Mouse (Mus musculus) adrenal gland, adult 18-20 months (tissue): ENCODE data around the gene Cygb. TPM values are rescaled to one million over a fixed set of nuclear protein-coding genes. Genes with fewer than 3 reads are reported as not detected.

Experiments
- DNase-seq, 2 experiments: peaks; one replicate each; pipeline ENCODE4 v3.0.0; 2021 to 2022; ENCODE audit warnings: low spot score in 2 of 2
- total RNA-seq, 2 experiments: library from RNA; stranded (reverse); gene quantifications; 1 replicate in 1 of 2; 2 replicates in 1 of 2; pipeline ENCODE4 v1.2.3; 2021

Gene Cygb
- total RNA-seq, 2 experiments from 2014 or later = 26.0 to 42.7 TPM

GRCm38 (mm10) chr11:116643579-116644224 lies 10.4 kb downstream of the Cygb start:
- DNase-seq = no peak

- DNase-seq = peak; percentile 93
Observed at GRCm38 (mm10) chr11:116642681-116643578, 11.2 kb downstream of the Cygb start.

GRCm38 (mm10) chr11:116641731-116642130 lies 12.4 kb downstream of the Cygb start:
- no peak for DNase-seq

- DNase-seq = peak in 1 of 2 experiments; percentile 45
Observed at GRCm38 (mm10) chr11:116641168-116641567, 12.9 kb downstream of the Cygb start.

GRCm38 (mm10) chr11:116636607-116637006 lies 17.5 kb downstream of the Cygb start:
- peak in 1 of 2 experiments; percentile 22 for DNase-seq

GRCm38 (mm10) chr11:116632962-116633361 lies 21.2 kb downstream of the Cygb start:
- no peak for DNase-seq

GRCm38 (mm10) chr11:116630171-116630965 lies 23.7 kb downstream of the Cygb start:
- DNase-seq = no peak

GRCm38 (mm10) chr11:116629472-116629871 lies 24.6 kb downstream of the Cygb start:
- DNase-seq = no peak

- DNase-seq = peak; percentile 83 to 94
Observed at GRCm38 (mm10) chr11:116628712-116629111, 25.4 kb downstream of the Cygb start.

GRCm38 (mm10) chr11:116627072-116628020 lies 26.8 kb downstream of the Cygb start:
- no peak for DNase-seq

GRCm38 (mm10) chr11:116626299-116627071 lies 27.6 kb downstream of the Cygb start, which contains the start of gene Rhbdf2:
TSS of gene Rhbdf2 (minus strand) at chr11:116627019.
- no peak for DNase-seq

- DNase-seq = peak; percentile 52 to 64
Observed at GRCm38 (mm10) chr11:116625081-116626000, 28.8 kb downstream of the Cygb start.

GRCm38 (mm10) chr11:116624131-116624832 lies 29.8 kb downstream of the Cygb start:
- DNase-seq = peak; percentile 85

GRCm38 (mm10) chr11:116623281-116624124 lies 30.6 kb downstream of the Cygb start:
- no peak for DNase-seq

GRCm38 (mm10) chr11:116621258-116621704 lies 32.8 kb downstream of the Cygb start:
- DNase-seq = peak; percentile 73

GRCm38 (mm10) chr11:116620559-116621253 lies 33.4 kb downstream of the Cygb start:
- no peak for DNase-seq
